Mouse (Mus musculus) brain, embryonic 14.5 days (tissue): ENCODE measurements around the gene Slc9a1. TPM values are rescaled to one million over a fixed set of nuclear protein-coding genes. Genes with fewer than 3 reads are reported as not detected.

Source experiments
- DNase-seq: peaks from one replicate; pipeline ENCODE4 v3.0.0-alpha.2; 2011; ENCODE audit warnings: low read depth
- CTCF ChIP-seq: fragments of 200-500 bp; IDR thresholded peaks from 2 replicates; pipeline ENCODE4 v1.5.1; 2012; ENCODE audit warnings: inconsistent platforms, mild to moderate bottlenecking, moderate library complexity, borderline replicate concordance; ENCODE audit not compliant: insufficient read depth, insufficient read length; ENCODE audit errors: extremely low read depth
- POLR2A ChIP-seq: fragments of 200-500 bp; IDR thresholded peaks from 2 replicates; pipeline ENCODE4 v1.6.1; 2012; ENCODE audit warnings: mild to moderate bottlenecking, inconsistent platforms, borderline replicate concordance; ENCODE audit not compliant: poor library complexity, insufficient read depth, insufficient read length, severe bottlenecking; ENCODE audit errors: extremely low read depth
- polyA plus RNA-seq: library from polyadenylated mRNA; depleted of rRNA; stranded (reverse); fragments of >200 nt; gene quantifications from 2 replicates; pipeline ENCODE4 v1.2.3, GENCODE M21; 2012

Slc9a1 gene
- polyA plus RNA-seq, 1 experiment: 33.1 TPM

DNA sequence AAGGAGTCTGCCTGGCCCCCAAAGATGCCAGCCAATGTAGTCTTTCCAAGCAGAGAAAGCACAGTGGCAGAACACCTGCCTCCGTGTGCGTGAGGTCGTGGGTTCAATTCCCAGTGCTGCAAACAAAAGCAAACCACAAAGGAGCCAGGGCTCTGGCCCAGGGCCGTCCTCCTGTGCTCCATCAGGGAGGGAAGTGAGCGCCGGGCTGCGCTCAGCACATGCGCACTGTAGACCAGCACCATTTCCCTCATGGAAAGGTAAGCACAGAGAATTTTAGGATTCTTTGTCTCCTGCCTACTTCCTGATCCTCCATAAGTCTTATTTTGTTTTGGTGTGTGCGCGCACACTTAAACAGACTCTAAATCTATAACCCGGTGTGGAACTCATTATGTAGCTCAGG lies 78.5 kb downstream of the Slc9a1 start:
- no peak for DNase-seq

DNA sequence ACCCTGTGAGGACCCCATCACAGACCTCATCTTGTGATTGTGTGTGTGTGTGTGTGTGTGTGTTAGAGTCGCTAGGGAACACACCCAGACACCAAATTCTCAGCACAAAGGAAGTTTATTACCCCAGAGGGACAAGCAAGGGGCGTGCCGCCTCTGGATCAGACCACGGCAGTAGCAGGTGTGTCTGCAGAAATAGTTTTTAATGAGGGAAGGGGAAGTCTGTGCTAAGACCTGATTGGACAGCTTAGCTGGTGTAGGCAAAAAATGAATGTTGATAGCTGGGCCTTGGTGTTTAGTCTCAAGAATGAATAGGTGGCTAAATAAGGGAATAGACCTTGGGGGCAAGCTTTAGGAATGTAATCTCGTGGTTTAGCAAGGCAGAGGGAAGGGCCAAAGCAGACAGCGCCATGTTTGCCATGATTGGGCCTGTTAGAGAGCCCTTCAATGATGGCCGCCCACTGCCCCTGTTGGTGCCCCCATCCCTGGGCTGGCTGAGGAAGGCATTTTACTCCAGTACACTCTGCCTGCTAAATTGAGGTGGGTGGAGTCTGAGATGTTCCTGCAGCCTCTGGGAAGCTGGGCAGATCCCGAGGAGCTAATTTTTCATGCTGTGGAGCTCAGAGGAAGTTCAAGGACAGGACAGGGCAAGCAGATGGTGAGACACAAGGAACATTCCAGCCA lies 79.3 kb downstream of the Slc9a1 start:
- no peak for DNase-seq
- TF ChIP-seq CTCF: no peak
- TF ChIP-seq POLR2A: no peak

More for the DNA sequence above, 78.5 kb downstream of the Slc9a1 start:
- TF ChIP-seq POLR2A: no peak
- no peak for TF ChIP-seq CTCF

DNA sequence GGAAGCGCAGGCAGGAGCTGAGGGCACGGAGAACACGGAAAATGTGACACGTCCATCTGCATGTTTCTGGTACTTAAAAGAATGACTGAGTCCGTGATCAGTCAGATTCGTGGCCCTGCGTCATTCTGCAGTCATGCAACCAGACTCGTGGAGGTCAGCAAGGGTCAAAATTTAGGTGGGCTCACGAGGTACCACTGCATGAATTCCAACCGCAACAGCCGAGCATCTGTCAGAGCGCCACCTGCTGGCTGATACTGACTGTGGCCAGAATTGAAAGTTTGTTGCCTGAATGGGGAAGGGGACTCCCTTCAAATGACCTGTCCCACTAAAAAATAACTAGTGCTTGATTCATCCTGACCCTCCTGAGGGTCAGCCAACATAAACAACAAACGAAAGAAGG lies 80.2 kb downstream of the Slc9a1 start:
- TF ChIP-seq CTCF (peak; percentile 96), POLR2A (no peak)
- peak; percentile 53 for DNase-seq

DNA sequence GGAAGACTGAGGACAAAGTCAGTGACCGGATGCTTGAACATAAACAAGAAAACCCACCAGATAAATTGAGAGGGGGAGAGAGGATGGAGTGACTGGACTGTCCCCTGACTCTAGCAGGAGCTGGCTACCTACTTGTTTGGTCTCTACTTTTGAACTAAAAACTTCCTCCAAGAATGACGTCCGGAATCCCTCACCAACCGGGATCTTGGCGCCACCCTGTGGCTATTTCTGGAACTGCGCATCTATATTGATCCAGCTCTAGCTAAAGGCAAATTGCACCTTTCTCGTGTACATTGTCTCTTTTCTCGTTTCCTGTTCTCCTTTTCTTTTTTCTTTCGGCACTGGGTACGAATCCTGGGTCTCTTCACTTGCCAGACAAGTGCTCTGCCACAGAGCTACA lies 82.0 kb downstream of the Slc9a1 start:
- DNase-seq: peak; percentile 79

DNA sequence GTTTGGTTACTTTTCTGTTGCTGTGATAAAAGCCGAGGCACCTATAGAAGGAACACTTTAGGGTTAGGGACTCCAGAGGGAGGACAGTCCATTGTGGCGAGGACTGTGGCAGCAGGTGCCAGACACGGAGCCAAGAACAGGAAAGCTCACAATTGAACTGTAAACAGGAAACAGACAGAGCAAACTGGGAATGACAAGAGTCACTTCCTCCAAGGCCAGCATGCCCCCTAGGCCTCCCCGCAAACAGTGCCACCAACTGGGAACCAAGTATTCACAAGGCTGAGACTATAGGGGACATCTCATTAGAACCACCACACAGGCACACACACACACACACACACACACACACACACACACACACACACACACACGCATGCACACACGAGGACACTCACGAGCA lies 82.9 kb downstream of the Slc9a1 start:
- no peak for DNase-seq

More for the DNA sequence above, 82.0 kb downstream of the Slc9a1 start:
- TF ChIP-seq CTCF (peak; percentile 96), POLR2A (no peak)

DNA sequence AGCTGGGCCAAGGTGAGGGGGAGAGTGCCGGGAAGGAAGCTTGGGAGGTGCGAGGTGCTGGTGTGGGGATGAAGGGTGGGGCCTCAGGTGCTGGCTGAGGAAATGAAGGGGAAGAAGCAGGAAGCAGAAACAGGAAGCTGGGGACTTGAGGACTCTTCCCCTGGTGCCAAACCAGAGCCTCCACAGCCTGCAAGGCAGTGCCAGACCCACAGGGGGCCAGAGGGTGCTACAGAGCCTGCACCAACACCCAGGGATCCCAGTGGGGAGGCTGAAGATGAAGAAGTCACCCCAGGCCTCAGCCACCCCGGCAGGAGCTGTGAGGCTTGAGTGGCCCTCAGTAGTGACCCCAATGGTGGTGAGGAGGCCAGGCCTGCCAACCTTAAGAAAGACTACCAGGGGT lies 88.5 kb downstream of the Slc9a1 start:
- no peak for DNase-seq
- TF ChIP-seq CTCF (no peak), POLR2A (no peak)

More for the DNA sequence above, 82.9 kb downstream of the Slc9a1 start:
- TF ChIP-seq CTCF: no peak
- TF ChIP-seq POLR2A: no peak

DNA sequence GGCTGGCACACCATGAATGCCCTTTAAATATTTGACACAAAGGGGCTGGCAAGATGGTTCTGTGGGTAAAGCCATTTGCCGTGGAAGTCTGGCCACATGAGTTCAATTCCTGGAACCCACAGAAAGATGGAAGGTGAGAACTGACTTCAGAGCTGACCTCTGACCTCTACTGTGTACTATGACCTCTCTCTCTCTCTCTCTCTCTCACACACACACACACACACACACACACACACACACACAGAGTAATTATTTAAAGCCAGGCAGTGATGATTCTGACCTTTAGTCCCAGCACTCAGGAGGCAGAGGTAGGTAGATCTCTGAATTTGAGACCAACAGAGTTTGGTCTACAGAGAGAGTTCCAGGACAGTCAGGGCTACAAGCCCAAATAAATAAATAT lies 90.5 kb downstream of the Slc9a1 start:
- TF ChIP-seq POLR2A: no peak
- no peak for TF ChIP-seq CTCF
- DNase-seq: no peak

DNA sequence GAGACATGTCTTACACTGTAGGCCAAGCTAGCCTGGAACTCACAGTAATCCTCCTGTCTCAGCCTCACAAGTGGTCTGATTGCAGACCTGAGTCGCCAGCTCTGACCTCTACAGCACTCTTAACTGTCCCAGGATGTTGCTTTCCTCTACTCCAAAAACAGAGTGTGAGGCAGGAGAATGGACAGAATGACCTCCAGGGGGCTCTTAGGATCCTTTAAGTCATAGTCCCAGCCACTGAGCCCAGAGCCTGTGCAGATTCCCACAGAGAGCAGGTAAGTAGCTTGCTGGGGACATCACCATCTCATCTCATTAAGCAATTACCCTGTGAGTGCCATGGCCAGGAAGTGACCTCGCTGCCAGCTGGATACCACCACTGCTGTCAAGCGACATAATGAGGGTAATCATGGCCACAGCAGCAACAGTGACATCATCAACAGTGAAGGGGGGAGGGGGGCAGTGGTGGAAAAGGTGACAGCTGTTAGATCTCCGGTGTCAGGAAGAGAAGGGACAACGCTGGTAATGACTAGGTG lies 91.4 kb downstream of the Slc9a1 start:
- DNase-seq: no peak
- TF ChIP-seq CTCF: no peak
- no peak for TF ChIP-seq POLR2A

DNA sequence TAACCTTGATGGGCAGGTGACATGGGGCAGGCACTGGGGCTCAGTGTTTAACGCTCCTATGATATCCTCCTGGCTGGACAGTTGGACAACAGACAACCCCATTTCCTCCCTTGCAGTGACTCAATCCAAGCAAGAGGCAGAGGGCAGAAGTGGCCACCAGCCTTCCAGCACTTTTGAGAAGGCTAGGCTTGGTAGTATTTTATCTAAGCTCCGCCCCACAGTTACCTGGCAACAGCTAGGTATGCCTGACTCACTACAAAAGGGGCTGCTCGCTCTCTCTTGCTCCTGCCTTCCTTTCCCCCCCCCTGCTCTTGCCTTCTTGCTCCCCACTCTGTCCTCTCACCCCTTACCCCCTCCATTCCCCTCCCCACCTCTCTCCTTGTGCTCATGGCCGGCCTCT lies 91.9 kb downstream of the Slc9a1 start:
- no peak for DNase-seq
- TF ChIP-seq CTCF (no peak), POLR2A (no peak)

DNA sequence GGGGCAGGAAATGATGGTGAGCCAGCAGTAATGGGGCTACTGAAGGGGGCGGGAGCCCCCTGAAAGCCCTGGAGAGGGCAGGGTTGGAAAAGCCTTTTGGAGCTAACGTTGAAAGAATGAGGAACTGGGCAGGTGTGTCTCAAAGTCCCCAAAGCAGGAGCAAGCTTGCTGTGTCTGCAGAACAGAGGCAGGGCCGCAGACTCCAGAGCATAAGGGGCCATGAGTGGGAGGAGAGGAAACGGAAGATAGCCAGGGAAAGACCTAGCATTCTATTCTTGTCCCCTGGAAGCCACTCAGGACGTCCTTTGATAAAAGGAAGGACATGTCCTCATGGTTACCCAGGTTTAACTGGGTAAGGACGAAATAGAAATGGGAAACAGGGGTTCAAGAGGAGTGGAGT lies 93.7 kb downstream of the Slc9a1 start:
- DNase-seq: no peak
- TF ChIP-seq CTCF (no peak), POLR2A (no peak)

DNA sequence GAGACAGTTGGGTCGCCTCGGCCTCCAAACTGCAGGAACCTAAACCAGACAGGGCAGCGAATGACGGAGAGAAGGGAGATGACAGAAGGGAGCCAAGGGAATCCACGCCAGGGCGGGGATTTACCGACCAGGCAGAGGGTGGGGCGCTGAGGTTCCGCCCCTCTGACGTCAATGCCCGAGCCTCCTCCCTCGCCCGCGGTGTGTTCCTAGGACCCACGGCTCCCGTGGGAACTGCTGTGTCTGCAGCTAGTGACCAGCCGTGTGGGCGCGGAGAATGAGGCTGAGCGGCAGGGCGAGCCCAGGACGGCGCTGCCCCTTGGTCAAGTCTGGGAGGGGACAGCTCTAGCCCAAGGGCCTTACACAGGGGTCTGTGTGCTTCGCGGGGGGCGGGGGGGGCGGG lies 98.6 kb downstream of the Slc9a1 start:
- TF ChIP-seq CTCF (no peak), POLR2A (no peak)
- DNase-seq: peak; percentile 72

DNA sequence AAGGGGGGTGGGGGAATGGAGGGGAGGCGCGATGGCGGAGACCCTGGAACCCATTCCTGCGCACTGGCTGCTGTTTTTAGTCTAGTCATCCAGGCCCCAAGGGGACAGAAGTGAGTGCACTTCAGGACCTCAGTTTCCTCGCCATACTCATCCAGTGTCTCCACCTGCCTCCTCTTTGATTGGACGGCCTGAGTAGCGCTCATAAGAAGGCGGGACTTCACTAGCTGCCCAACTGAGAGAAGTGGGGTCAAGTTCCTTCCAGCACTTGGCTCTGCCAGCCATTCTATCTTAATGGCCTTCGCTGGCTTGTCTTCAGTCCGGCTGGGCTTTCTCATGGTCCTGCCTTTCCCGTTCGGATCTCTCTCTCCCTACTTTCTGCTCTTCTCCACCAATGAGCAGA lies 99.6 kb downstream of the Slc9a1 start:
- no peak for TF ChIP-seq CTCF
- no peak for TF ChIP-seq POLR2A
- DNase-seq: no peak
